Mouse (Mus musculus): Measurements from ENCODE around the gene Wdr63. TPM values are rescaled to one million over a fixed set of nuclear protein-coding genes. Genes with fewer than 3 reads are reported as not detected.

The Wdr63 gene
- polyA plus RNA-seq (2012; ENCODE audit: insufficient read depth, insufficient read length, low replicate concordance, missing spikeins), result not detected in 2 replicates

- H3K4me3 ChIP-seq (ENCODE audit: insufficient read depth, low read depth, low read length), result peak within 1 kb of the TSS; percentile 38
- TF ChIP-seq POLR2A (IDR thresholded peaks at IDR 0.05; ENCODE audit: insufficient read depth, low read depth, low read length), result no peak
- WGBS, result 14% methylated on average over 18 of the region's 18 CpGs
- peaks cover 4% of the 10 kb centered on the region for H3K4me1 ChIP-seq (ENCODE audit: control insufficient read depth, insufficient read depth, low read length)
- H3K27ac ChIP-seq (ENCODE audit: insufficient read depth, low read depth, low read length), result no peak within 1 kb of the TSS
These were observed at the start of gene Wdr63 for GRCm38 (mm10) chr3:146107921-146108571. TSS of gene Wdr63 (minus strand) at chr3:146108130.

GRCm38 (mm10) chr3:146156811-146157210 lies 48.9 kb upstream of the Wdr63 start:
- H3K4me3 ChIP-seq (ENCODE audit: insufficient read depth, low read depth, low read length), result no peak overlapping the region
- 85% methylated on average over 2 of the region's 2 CpGs for WGBS
- no peaks in the 10 kb centered on the region for H3K4me1 ChIP-seq (ENCODE audit: control insufficient read depth, insufficient read depth, low read length)
- H3K27ac ChIP-seq (ENCODE audit: insufficient read depth, low read depth, low read length), result no peak overlapping the region
- no peak for TF ChIP-seq CTCF (IDR thresholded peaks at IDR 0.05; ENCODE audit: insufficient read depth, low read depth, low read length)

GRCm38 (mm10) chr3:146155628-146156576 lies 48.0 kb upstream of the Wdr63 start:
- H3K4me1 ChIP-seq (ENCODE audit: control insufficient read depth, insufficient read depth, low read length), result no peaks in the 10 kb centered on the region
- 89% methylated on average over 13 of the region's 13 CpGs for WGBS

GRCm38 (mm10) chr3:146153862-146154611 lies 46.1 kb upstream of the Wdr63 start:
- WGBS, result 52% methylated on average over 12 of the region's 12 CpGs
- Histone ChIP-seq H3K4me1 (ENCODE audit: control insufficient read depth, insufficient read depth, low read length) (peaks cover 6% of the 10 kb centered on the region), H3K4me3 (ENCODE audit: insufficient read depth, low read depth, low read length) (no peak overlapping the region), H3K27ac (ENCODE audit: insufficient read depth, low read depth, low read length) (no peak overlapping the region)
- TF ChIP-seq POLR2A (IDR thresholded peaks at IDR 0.05; ENCODE audit: insufficient read depth, low read depth, low read length) (no peak), CTCF (IDR thresholded peaks at IDR 0.05; ENCODE audit: insufficient read depth, low read depth, low read length) (no peak)

More at GRCm38 (mm10) chr3:146155628-146156576, 48.0 kb upstream of the Wdr63 start:
- TF ChIP-seq POLR2A (IDR thresholded peaks at IDR 0.05; ENCODE audit: insufficient read depth, low read depth, low read length), result no peak
- TF ChIP-seq CTCF (IDR thresholded peaks at IDR 0.05; ENCODE audit: insufficient read depth, low read depth, low read length), result no peak
- Histone ChIP-seq H3K27ac (ENCODE audit: insufficient read depth, low read depth, low read length) (no peak overlapping the region), H3K4me3 (ENCODE audit: insufficient read depth, low read depth, low read length) (no peak overlapping the region)

- H3K4me1 ChIP-seq (ENCODE audit: control insufficient read depth, insufficient read depth, low read length), result peaks cover 6% of the 10 kb centered on the region
- no peak for TF ChIP-seq CTCF (IDR thresholded peaks at IDR 0.05; ENCODE audit: insufficient read depth, low read depth, low read length)
- TF ChIP-seq POLR2A (IDR thresholded peaks at IDR 0.05; ENCODE audit: insufficient read depth, low read depth, low read length), result no peak
- H3K27ac ChIP-seq (ENCODE audit: insufficient read depth, low read depth, low read length), result no peak overlapping the region
- H3K4me3 ChIP-seq (ENCODE audit: insufficient read depth, low read depth, low read length), result no peak overlapping the region
- 86% methylated on average over 2 of the region's 2 CpGs for WGBS
These were observed 45.0 kb upstream of the Wdr63 start for GRCm38 (mm10) chr3:146152913-146153312.

GRCm38 (mm10) chr3:146152348-146152747 lies 44.4 kb upstream of the Wdr63 start:
- Histone ChIP-seq H3K4me1 (ENCODE audit: control insufficient read depth, insufficient read depth, low read length) (peaks cover 6% of the 10 kb centered on the region), H3K4me3 (ENCODE audit: insufficient read depth, low read depth, low read length) (no peak overlapping the region), H3K27ac (ENCODE audit: insufficient read depth, low read depth, low read length) (no peak overlapping the region)
- no peak for TF ChIP-seq POLR2A (IDR thresholded peaks at IDR 0.05; ENCODE audit: insufficient read depth, low read depth, low read length)
- no peak for TF ChIP-seq CTCF (IDR thresholded peaks at IDR 0.05; ENCODE audit: insufficient read depth, low read depth, low read length)
- WGBS, result 85% methylated on average over 8 of the region's 8 CpGs

- peaks cover 6% of the 10 kb centered on the region for H3K4me1 ChIP-seq (ENCODE audit: control insufficient read depth, insufficient read depth, low read length)
- WGBS, result 98% methylated on average over 8 of the region's 8 CpGs
- no peak overlapping the region for H3K27ac ChIP-seq (ENCODE audit: insufficient read depth, low read depth, low read length)
- no peak for TF ChIP-seq POLR2A (IDR thresholded peaks at IDR 0.05; ENCODE audit: insufficient read depth, low read depth, low read length)
- no peak for TF ChIP-seq CTCF (IDR thresholded peaks at IDR 0.05; ENCODE audit: insufficient read depth, low read depth, low read length)
- no peak overlapping the region for H3K4me3 ChIP-seq (ENCODE audit: insufficient read depth, low read depth, low read length)
These were observed 43.8 kb upstream of the Wdr63 start for GRCm38 (mm10) chr3:146151755-146152154.

- no peak overlapping the region for H3K4me3 ChIP-seq (ENCODE audit: insufficient read depth, low read depth, low read length)
These were observed 43.4 kb upstream of the Wdr63 start for GRCm38 (mm10) chr3:146151328-146151727.

More at GRCm38 (mm10) chr3:146151328-146151727, 43.4 kb upstream of the Wdr63 start:
- H3K27ac ChIP-seq (ENCODE audit: insufficient read depth, low read depth, low read length), result no peak overlapping the region
- H3K4me1 ChIP-seq (ENCODE audit: control insufficient read depth, insufficient read depth, low read length), result peaks cover 6% of the 10 kb centered on the region
- TF ChIP-seq CTCF (IDR thresholded peaks at IDR 0.05; ENCODE audit: insufficient read depth, low read depth, low read length) (no peak), POLR2A (IDR thresholded peaks at IDR 0.05; ENCODE audit: insufficient read depth, low read depth, low read length) (no peak)
- WGBS, result 97% methylated on average over 10 of the region's 10 CpGs
